ENCODE assay signal across 8 mouse cellular contexts in genomic region chr10:127667269-127668092, GRCm38 (mm10). TPM values are rescaled to one million over a fixed set of nuclear protein-coding genes. Genes with fewer than 3 reads are reported as not detected.
DNase-seq lines count a peak whose midpoint lies in the region; ATAC-seq and TF ChIP-seq lines count a peak whose summit lies in the region.

No protein-coding gene starts in this region.

- peak; percentile 49; the same call in 1 of the 2 replicates for TF ChIP-seq POLR2A in testis, adult 2 months (IDR thresholded peaks at IDR 0.05; ENCODE audit: control insufficient read depth, low read depth, low read length)

- H3K4me3 ChIP-seq in C2C12 (ENCODE audit: insufficient read depth, poor library complexity, severe bottlenecking), result peak overlapping the region; percentile 95
- H3K4me3 ChIP-seq in heart, embryonic 14.5 days (ENCODE audit: control insufficient read depth in 1 of 2, insufficient read depth in 1 of 2, low read depth in 1 of 2, low read length in 2 of 2), result peak overlapping the region; percentile 79 to 81
- peak overlapping the region; percentile 82 for H3K4me3 ChIP-seq in kidney, postnatal 0 days (replicated peaks; ENCODE audit: low read depth, low read length)
- H3K4me3 ChIP-seq in liver, postnatal 0 days (ENCODE audit: low read depth, low read length), result peak overlapping the region; percentile 61
- peak overlapping the region; percentile 54 for H3K4me3 ChIP-seq in neural tube, embryonic 13.5 days
- peak overlapping the region; percentile 93 for H3K4me3 ChIP-seq in testis, adult 2 months (ENCODE audit: control insufficient read depth, low read depth, low read length)

- H3K79me3 ChIP-seq in C2C12 (ENCODE audit: low read depth), result peaks cover 37% of the 10 kb centered on the region

- H3K9ac ChIP-seq in heart, embryonic 14.5 days (ENCODE audit: low read length), result peak overlapping the region; percentile 87
- H3K9ac ChIP-seq in kidney, postnatal 0 days (ENCODE audit: low read depth, low read length), result peak overlapping the region; percentile 82
- peak overlapping the region; percentile 63 for H3K9ac ChIP-seq in liver, postnatal 0 days (replicated peaks)
- H3K9ac ChIP-seq in neural tube, embryonic 13.5 days, result peak overlapping the region; percentile 72

- no peaks in the 10 kb centered on the region for H3K27me3 ChIP-seq in C2C12 (ENCODE audit: control insufficient read depth, insufficient read depth, insufficient read length)
- no peaks in the 10 kb centered on the region for H3K27me3 ChIP-seq in heart, embryonic 14.5 days (ENCODE audit: control insufficient read depth, insufficient read depth, low read length)
- no peaks in the 10 kb centered on the region for H3K27me3 ChIP-seq in kidney, postnatal 0 days (ENCODE audit: insufficient read depth, low read length)
- H3K27me3 ChIP-seq in liver, postnatal 0 days (ENCODE audit: insufficient read depth, low read length), result peaks cover 28% of the 10 kb centered on the region
- peaks cover 78% of the 10 kb centered on the region for H3K27me3 ChIP-seq in neural tube, embryonic 13.5 days
- H3K27me3 ChIP-seq in testis, adult 2 months (ENCODE audit: control insufficient read depth, insufficient read depth, low read length), result no peaks in the 10 kb centered on the region

- H3ac ChIP-seq in C2C12 (ENCODE audit: control insufficient read depth, insufficient read length, low read depth), result peak overlapping the region; percentile 49

- TF ChIP-seq EP300 in liver, postnatal 0 days (IDR thresholded peaks at IDR 0.05; ENCODE audit: low read depth), result no peak

- TF ChIP-seq CTCF in C2C12 (IDR thresholded peaks at IDR 0.05; ENCODE audit: control insufficient read depth, insufficient read depth, insufficient read length), result no peak
- TF ChIP-seq CTCF in kidney, postnatal 0 days (IDR thresholded peaks at IDR 0.05; ENCODE audit: low read depth), result no peak
- no peak for TF ChIP-seq CTCF in liver, postnatal 0 days (IDR thresholded peaks at IDR 0.05; ENCODE audit: low read depth)
- TF ChIP-seq CTCF in testis, adult 2 months (IDR thresholded peaks at IDR 0.05; ENCODE audit: control insufficient read depth, insufficient read depth, insufficient replicate concordance, low read depth, low read length), result no peak

- peak; percentile 66 for ATAC-seq in heart, embryonic 14.5 days (ENCODE audit: insufficient number of reproducible peaks, insufficient read depth, low FRiP score, low read depth)
- peak; percentile 62 for ATAC-seq in kidney, postnatal 0 days (replicated peaks; ENCODE audit: low FRiP score, low read depth)
- peak; percentile 64 for ATAC-seq in liver, postnatal 0 days
- ATAC-seq in neural tube, embryonic 13.5 days (ENCODE audit: low read depth), result peak; percentile 34

- H3K9me3 ChIP-seq in heart, embryonic 14.5 days (ENCODE audit: control insufficient read depth, low read length), result no peaks in the 10 kb centered on the region
- H3K9me3 ChIP-seq in kidney, postnatal 0 days (replicated peaks; ENCODE audit: low read length), result no peaks in the 10 kb centered on the region
- no peaks in the 10 kb centered on the region for H3K9me3 ChIP-seq in liver, postnatal 0 days (ENCODE audit: low read length)
- no peaks in the 10 kb centered on the region for H3K9me3 ChIP-seq in neural tube, embryonic 13.5 days

- peaks cover 27 to 46% of the 10 kb centered on the region in 2 experiments for H3K4me1 ChIP-seq in heart, embryonic 14.5 days (ENCODE audit: control insufficient read depth in 2 of 2, insufficient read depth in 2 of 2, low read length in 2 of 2)
- H3K4me1 ChIP-seq in kidney, postnatal 0 days (replicated peaks; ENCODE audit: insufficient read depth, low read length), result peaks cover 36% of the 10 kb centered on the region
- peaks cover 39% of the 10 kb centered on the region for H3K4me1 ChIP-seq in liver, postnatal 0 days (ENCODE audit: insufficient read depth)
- H3K4me1 ChIP-seq in neural tube, embryonic 13.5 days (replicated peaks), result peaks cover 68% of the 10 kb centered on the region
- H3K4me1 ChIP-seq in testis, adult 2 months (ENCODE audit: control insufficient read depth, insufficient read depth, low read length), result peaks cover 29% of the 10 kb centered on the region

- H3K79me2 ChIP-seq in C2C12 (ENCODE audit: control insufficient read depth, insufficient read depth), result peaks cover 40% of the 10 kb centered on the region

- H3K27ac ChIP-seq in heart, embryonic 14.5 days (replicated peaks in 1 of 2; ENCODE audit: control insufficient read depth in 1 of 2, insufficient read depth in 1 of 2, low read depth in 2 of 2, low read length in 2 of 2), result peak overlapping the region; percentile 91 to 96
- peak overlapping the region; percentile 97 for H3K27ac ChIP-seq in kidney, postnatal 0 days
- peak overlapping the region; percentile 95 for H3K27ac ChIP-seq in liver, postnatal 0 days (ENCODE audit: low read depth)
- H3K27ac ChIP-seq in neural tube, embryonic 13.5 days (replicated peaks), result peak overlapping the region; percentile 78
- peak overlapping the region; percentile 94 for H3K27ac ChIP-seq in testis, adult 2 months (ENCODE audit: control insufficient read depth, insufficient read depth, low read depth, low read length)

- under 1% methylated on average over 35 of the region's 35 CpGs for WGBS in heart, embryonic 14.5 days
- 1% methylated on average over 35 of the region's 35 CpGs for WGBS in kidney, postnatal 0 days
- 6% methylated on average over 33 of the region's 35 CpGs for WGBS in liver, postnatal 0 days (ENCODE audit: insufficient replicate concordance)
- WGBS in neural tube, embryonic 13.5 days, result 2% methylated on average over 35 of the region's 35 CpGs

- peak overlapping the region; percentile 77 for H3K4me2 ChIP-seq in heart, embryonic 14.5 days (ENCODE audit: low read length)
- peak overlapping the region; percentile 77 for H3K4me2 ChIP-seq in kidney, postnatal 0 days (ENCODE audit: low read length)
- H3K4me2 ChIP-seq in liver, postnatal 0 days (ENCODE audit: low read depth, low read length), result peak overlapping the region; percentile 90
- H3K4me2 ChIP-seq in neural tube, embryonic 13.5 days, result peak overlapping the region; percentile 83

- peak; percentile 85 for DNase-seq in adrenal gland, postnatal 25 days
- peak; percentile 97 for DNase-seq in fibroblast of lung, adult 2 months (ENCODE audit: low read depth)
- peak; percentile 97 for DNase-seq in kidney, postnatal 0 days (ENCODE audit: low spot score)
- peak; percentile 83 for DNase-seq in liver, postnatal 0 days

- H3K36me3 ChIP-seq in C2C12 (ENCODE audit: control insufficient read depth, insufficient read depth), result peaks cover 31% of the 10 kb centered on the region
- H3K36me3 ChIP-seq in heart, embryonic 14.5 days (ENCODE audit: control insufficient read depth, insufficient read depth, low read length), result peaks cover 24% of the 10 kb centered on the region
- peaks cover 24% of the 10 kb centered on the region; the same call in 1 of the 2 replicates for H3K36me3 ChIP-seq in kidney, postnatal 0 days (ENCODE audit: insufficient read depth, low read length)
- peaks cover 12% of the 10 kb centered on the region; the same call in 1 of the 2 replicates for H3K36me3 ChIP-seq in liver, postnatal 0 days (replicated peaks; ENCODE audit: insufficient read depth, low read length)
- H3K36me3 ChIP-seq in neural tube, embryonic 13.5 days, result no peaks in the 10 kb centered on the region
- no peaks in the 10 kb centered on the region for H3K36me3 ChIP-seq in testis, adult 2 months (ENCODE audit: control insufficient read depth, insufficient read depth, low read length)

RNA-seq across cellular contexts. Expression of gene Nemp1, which starts 0.8 kb away (rescaled TPM):
- 6.8 TPM for polyA plus RNA-seq in C2C12 (2012; fragmentation: generic; extraction: Trizol)
- total RNA-seq in adrenal gland, postnatal 25 days (2021), result 9.6 and 13.7 TPM in 2 replicates
- polyA plus RNA-seq in heart, embryonic 14.5 days (2014; fragmentation: Nextera tagmentation; extraction: Ambion mirVana), result 8.8 and 11.8 TPM in 2 replicates
- 6.6 and 6.9 TPM in 2 replicates for polyA plus RNA-seq in kidney, postnatal 0 days (2015; fragmentation: Nextera tagmentation; extraction: Ambion mirVana)
- polyA plus RNA-seq in liver, postnatal 0 days (2015; fragmentation: Nextera tagmentation; extraction: Ambion mirVana), result 5.6 and 6.3 TPM in 2 replicates
- 3.3 and 3.6 TPM in 2 replicates for polyA plus RNA-seq in neural tube, embryonic 13.5 days (2015; fragmentation: Nextera tagmentation; extraction: Ambion mirVana)
- 46.8 and 58.1 TPM in 2 replicates for polyA plus RNA-seq in testis, adult 2 months (2012; rRNA removed)

RNA-seq across cellular contexts. Expression of gene Nab2, which starts 0.9 kb away (rescaled TPM):
- 108 TPM for polyA plus RNA-seq in C2C12 (2012; fragmentation: generic; extraction: Trizol)
- 19.0 and 21.7 TPM in 2 replicates for total RNA-seq in adrenal gland, postnatal 25 days (2021)
- 6.4 and 9.0 TPM in 2 replicates for polyA plus RNA-seq in heart, embryonic 14.5 days (2014; fragmentation: Nextera tagmentation; extraction: Ambion mirVana)
- polyA plus RNA-seq in kidney, postnatal 0 days (2015; fragmentation: Nextera tagmentation; extraction: Ambion mirVana), result 21.5 and 24.3 TPM in 2 replicates
- 2.4 and 4.3 TPM in 2 replicates for polyA plus RNA-seq in liver, postnatal 0 days (2015; fragmentation: Nextera tagmentation; extraction: Ambion mirVana)
- 4.0 and 4.5 TPM in 2 replicates for polyA plus RNA-seq in neural tube, embryonic 13.5 days (2015; fragmentation: Nextera tagmentation; extraction: Ambion mirVana)
- 24.6 and 26.2 TPM in 2 replicates for polyA plus RNA-seq in testis, adult 2 months (2012; rRNA removed)

RNA-seq across cellular contexts. Expression of gene Stat6, which starts 24.7 kb away (rescaled TPM):
- polyA plus RNA-seq in C2C12 (2012; fragmentation: generic; extraction: Trizol), result 0.26 TPM
- total RNA-seq in adrenal gland, postnatal 25 days (2021), result 117 and 121 TPM in 2 replicates
- 25.2 and 25.7 TPM in 2 replicates for polyA plus RNA-seq in heart, embryonic 14.5 days (2014; fragmentation: Nextera tagmentation; extraction: Ambion mirVana)
- 26.2 and 27.0 TPM in 2 replicates for polyA plus RNA-seq in kidney, postnatal 0 days (2015; fragmentation: Nextera tagmentation; extraction: Ambion mirVana)
- polyA plus RNA-seq in liver, postnatal 0 days (2015; fragmentation: Nextera tagmentation; extraction: Ambion mirVana), result 11.3 and 13.0 TPM in 2 replicates
- polyA plus RNA-seq in neural tube, embryonic 13.5 days (2015; fragmentation: Nextera tagmentation; extraction: Ambion mirVana), result 5.9 and 6.0 TPM in 2 replicates
- polyA plus RNA-seq in testis, adult 2 months (2012; rRNA removed), result 3.9 and 5.9 TPM in 2 replicates

RNA-seq across cellular contexts. Expression of gene Myo1a, which starts 37.5 kb away (rescaled TPM):
- polyA plus RNA-seq in C2C12 (2012; fragmentation: generic; extraction: Trizol), result 0.16 TPM
- 0.33 and 1.1 TPM in 2 replicates for total RNA-seq in adrenal gland, postnatal 25 days (2021)
- 0.12 TPM in 1 of 2 replicates, not detected in the other for polyA plus RNA-seq in heart, embryonic 14.5 days (2014; fragmentation: Nextera tagmentation; extraction: Ambion mirVana)
- polyA plus RNA-seq in kidney, postnatal 0 days (2015; fragmentation: Nextera tagmentation; extraction: Ambion mirVana), result 0.07 and 0.18 TPM in 2 replicates
- polyA plus RNA-seq in liver, postnatal 0 days (2015; fragmentation: Nextera tagmentation; extraction: Ambion mirVana), result 0.07 TPM in 1 of 2 replicates, not detected in the other
- 0.88 and 0.96 TPM in 2 replicates for polyA plus RNA-seq in neural tube, embryonic 13.5 days (2015; fragmentation: Nextera tagmentation; extraction: Ambion mirVana)
- 18.5 and 19.1 TPM in 2 replicates for polyA plus RNA-seq in testis, adult 2 months (2012; rRNA removed)

RNA-seq across cellular contexts. Expression of gene Lrp1, which starts 46.5 kb away (rescaled TPM):
- 190 TPM for polyA plus RNA-seq in C2C12 (2012; fragmentation: generic; extraction: Trizol)
- total RNA-seq in adrenal gland, postnatal 25 days (2021), result 196 and 254 TPM in 2 replicates
- 29.4 and 31.2 TPM in 2 replicates for polyA plus RNA-seq in heart, embryonic 14.5 days (2014; fragmentation: Nextera tagmentation; extraction: Ambion mirVana)
- 42.6 and 44.5 TPM in 2 replicates for polyA plus RNA-seq in kidney, postnatal 0 days (2015; fragmentation: Nextera tagmentation; extraction: Ambion mirVana)
- 44.7 and 49.2 TPM in 2 replicates for polyA plus RNA-seq in liver, postnatal 0 days (2015; fragmentation: Nextera tagmentation; extraction: Ambion mirVana)
- polyA plus RNA-seq in neural tube, embryonic 13.5 days (2015; fragmentation: Nextera tagmentation; extraction: Ambion mirVana), result 80.9 and 110 TPM in 2 replicates
- 20.8 and 25.9 TPM in 2 replicates for polyA plus RNA-seq in testis, adult 2 months (2012; rRNA removed)

Comparison
In these comparisons a context has a peak if more than half of its experiments do, and no peak if none do; other contexts are left out.
1. Peak in every context shown above with its lines: DNase-seq, ATAC-seq, H3K4me3 ChIP-seq and H3K27ac ChIP-seq.